Mouse (Mus musculus) gastrocnemius, postnatal 10 days (tissue): ENCODE measurements around the gene Colca2. TPM values are rescaled to one million over a fixed set of nuclear protein-coding genes. Genes with fewer than 3 reads are reported as not detected.

ENCODE experiments used
- DNase-seq: peaks from one replicate; pipeline ENCODE4 v3.0.0; 2021; ENCODE audit warnings: mixed read lengths
- total RNA-seq, 2 experiments: library from RNA; stranded (reverse); gene quantifications; 2 replicates each; pipeline ENCODE4 v1.2.3; 2021

Colca2 gene
- total RNA-seq, 2 experiments from 2014 or later, result 1.3 to 1.6 TPM

DNA sequence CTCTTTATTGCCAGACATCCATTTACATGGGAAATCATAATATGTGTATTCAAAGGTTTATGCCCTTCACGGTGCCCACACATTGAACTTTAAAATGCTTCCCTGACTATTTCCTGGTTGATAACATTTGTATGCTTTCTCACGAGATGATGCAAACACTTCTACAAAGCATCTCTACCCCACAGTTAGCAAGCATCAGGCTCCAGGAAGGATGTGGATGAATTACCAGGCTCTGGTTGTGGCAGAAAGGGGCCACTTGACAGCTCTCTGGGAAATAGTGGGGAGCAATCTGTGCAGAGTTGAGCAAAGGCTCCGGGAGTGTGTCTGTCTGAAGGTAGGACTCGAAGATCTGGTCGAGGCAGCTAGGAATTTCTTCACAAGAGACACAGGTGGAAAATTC lies 6.3 kb downstream of the Colca2 start:
- DNase-seq, result no peak

DNA sequence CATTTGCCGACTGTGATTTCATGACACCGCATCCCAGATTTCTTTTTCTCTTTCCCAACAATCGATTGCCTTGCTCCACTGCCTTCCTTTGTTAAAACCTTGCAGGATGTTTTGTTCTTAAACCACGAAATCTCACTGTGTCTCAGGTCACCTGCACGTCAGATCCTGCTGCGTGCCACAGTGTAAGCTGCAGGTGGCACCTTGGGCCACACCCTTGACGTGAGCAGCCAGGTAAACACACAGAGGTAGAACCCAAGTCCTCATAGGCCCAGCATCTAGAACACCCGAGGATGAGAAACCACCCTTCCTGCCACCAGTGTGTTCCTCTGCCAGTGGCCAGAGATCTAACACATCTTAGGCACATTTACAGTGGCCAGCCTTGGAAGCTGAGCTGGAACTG lies 7.3 kb downstream of the Colca2 start:
- DNase-seq, result no peak

DNA sequence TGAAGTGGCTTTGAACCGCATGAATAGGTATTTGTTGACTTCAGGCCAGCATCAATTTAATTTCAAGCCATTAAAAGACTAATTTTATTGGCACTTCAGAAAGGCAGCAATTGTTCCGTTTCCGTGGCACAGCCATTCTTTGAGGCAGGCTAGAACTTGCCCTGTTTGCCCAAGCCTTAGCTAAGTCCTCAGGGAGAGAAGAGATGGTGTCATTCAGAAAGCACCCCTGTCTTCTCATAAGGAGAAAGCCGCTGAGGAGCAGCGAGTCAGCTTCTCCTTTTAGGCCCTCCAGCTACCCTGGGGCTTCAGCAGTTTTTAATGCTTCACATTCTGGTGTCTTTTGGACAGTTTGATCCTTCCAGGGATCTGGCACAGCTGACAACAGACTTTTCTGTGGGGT lies 9.5 kb downstream of the Colca2 start:
- DNase-seq, result no peak

DNA sequence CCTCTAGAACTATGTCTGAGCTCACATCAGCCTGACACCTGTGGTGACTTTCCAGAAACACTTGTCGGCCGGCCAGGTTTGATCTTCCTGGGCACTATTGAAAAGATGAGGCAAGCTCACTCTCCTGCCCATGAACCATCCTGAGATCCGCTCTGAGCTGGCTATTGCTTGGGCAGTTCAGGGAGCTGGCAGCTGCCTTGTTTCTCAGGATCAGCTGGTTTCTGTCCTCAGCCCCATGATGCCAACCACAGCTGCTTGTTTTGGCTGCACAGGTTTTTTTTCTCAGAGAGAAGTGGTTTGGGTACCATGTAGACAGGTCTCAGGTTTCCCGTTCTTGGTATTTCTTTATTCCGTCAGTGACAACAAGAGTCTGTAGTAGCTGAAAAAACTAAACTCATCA lies 19.9 kb downstream of the Colca2 start:
- DNase-seq, result no peak

DNA sequence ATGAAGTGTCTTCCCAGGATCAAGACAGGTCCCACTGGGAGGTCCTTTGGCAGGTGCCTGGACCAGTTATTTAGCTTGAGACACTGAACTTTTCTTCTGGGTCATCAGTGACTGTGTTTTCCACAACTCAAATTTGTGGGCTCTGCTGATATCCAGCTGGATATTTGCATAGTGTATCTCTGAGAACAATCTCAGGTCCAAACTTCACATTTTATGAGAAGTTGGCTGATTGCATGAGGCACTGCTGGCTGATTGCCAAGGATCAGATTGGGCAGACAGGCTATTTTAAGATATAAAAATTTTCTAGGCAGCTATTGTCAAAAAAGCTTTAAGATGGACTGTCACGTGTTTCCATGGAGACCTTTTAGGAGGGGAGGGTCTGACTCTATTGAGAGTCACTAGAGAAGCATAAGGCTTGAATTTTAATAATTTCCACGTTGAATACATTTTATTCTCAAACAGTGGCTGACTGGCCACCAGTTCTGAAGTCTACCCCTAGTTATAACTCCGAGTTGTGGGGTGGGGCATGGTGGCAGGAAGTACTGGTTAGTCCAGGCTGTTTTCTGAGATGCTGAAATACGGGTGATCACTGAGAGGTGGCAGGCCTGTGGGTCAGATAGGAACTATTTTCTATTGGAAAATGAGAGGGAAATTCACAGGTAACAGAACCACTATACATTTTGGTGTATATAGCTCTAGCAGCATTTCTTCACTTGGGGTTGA lies 21.4 kb downstream of the Colca2 start:
- DNase-seq, result no peak

DNA sequence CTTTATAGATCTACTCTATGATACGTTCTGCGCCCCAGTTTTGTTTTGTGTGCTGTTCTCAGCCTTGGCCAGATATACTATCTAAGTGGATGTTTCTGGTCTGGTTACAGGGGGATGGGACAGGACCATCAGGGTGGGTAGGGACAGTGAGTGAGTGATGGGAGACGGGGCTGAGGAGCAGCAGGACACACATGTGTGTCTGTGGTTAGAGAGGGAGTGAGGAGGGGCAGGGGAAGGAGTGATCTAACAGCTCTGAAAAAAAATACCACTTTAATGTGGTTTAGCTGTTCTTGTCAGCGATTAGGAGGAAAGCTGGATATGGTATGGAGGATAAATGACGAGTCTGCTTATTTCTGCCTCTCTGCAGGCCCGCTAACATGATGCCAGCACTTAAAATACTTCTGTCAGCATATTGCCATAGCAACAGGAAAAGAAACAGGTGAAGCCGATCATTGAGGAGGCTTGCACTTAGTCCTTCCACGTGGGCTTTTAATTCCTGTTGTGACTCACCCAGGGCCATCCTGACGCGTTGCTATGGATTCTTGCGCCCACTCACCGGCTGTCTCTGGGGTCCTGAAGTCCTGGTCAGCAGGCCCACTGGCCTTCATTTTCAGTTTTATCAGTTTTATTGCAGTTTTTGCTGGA lies 39.5 kb downstream of the Colca2 start:
- DNase-seq, result no peak

DNA sequence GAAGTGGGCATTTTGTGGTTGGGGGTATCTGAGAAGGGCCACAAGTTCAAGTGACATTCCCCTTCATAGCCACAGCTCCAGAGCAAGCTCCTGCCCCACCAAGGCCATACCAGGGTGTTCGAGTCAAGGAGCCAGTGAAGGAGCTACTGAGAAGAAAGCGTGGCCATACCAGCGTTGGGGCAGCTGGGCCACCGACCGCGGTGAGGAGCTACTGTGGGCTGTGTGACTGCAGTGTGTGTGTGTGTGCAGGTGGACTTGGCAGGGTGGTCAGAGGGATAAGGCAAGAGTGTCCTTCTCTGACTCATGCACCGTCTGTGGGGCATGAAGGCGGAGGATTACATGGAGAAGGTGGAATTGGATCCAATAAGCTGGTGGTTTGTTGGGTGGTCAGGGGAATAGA lies 46.2 kb downstream of the Colca2 start:
- no peak for DNase-seq

DNA sequence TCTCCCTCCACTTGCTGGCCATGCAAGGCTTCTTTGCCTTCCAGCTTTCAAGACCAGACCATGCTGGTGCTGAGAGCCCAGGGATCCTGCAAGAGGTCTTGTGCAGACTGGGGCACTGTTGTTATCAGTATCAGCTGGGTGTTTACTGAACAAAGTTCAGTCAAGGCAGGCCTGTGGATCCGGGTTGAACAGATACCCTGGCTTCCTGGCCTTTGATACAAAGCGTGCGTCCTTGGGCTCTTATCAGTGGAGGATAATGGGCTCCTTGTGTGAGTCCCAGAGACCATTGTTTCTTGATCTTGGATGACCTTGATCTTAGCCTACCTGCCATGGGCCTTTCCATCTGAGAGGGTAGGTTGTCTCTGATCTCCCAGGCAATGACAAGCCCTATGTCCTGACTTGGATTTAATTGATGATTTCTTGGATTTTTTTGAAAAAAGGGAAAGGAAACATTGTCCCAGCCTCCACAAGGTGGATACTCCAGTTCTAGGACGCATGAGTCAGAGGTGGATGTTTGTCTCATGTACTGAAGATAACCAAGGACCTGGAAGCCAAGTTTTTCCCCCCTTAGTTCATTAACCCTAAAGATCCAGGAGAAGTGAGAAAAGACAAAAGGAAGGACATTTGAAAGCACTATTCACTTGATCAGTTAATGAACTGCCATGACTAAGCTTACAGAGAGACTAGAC lies 47.5 kb downstream of the Colca2 start:
- no peak for DNase-seq

DNA sequence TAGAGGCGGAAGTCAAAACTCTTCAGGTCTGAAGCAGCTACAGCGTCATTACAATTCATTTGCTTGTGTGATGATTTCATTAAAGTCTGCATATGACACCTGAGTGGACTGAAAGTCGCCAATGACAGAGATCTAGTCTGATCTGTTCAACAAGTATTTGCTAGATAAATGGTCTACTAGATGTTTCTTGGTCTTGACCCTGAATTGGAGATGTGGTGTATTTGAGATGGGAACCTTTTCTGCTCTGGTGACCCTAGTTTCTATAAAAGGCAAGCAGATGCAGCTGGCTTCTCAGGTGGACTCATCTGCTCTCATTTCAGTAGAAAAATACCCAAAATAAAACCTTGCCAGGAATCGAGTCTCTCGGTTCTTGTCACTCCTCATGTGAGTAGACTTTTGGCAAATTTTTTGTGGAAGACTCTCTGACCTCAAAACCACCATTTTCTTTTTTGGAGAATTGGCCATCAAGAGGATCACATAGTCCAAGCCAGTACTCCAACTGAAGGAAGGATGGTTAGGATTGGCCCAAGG lies 52.7 kb downstream of the Colca2 start:
- DNase-seq, result no peak

Other genes with a start within 250 kb of the Colca2 start
- not detected for gene Btg4, start 217.7 kb downstream of the Colca2 start, total RNA-seq
- 1 to 10 TPM; 2.4 to 2.9 TPM for gene Layn, start 201.5 kb downstream of the Colca2 start, total RNA-seq
- not detected for gene 4833427G06Rik, start 176.5 kb downstream of the Colca2 start, total RNA-seq
- not detected for gene Gm32742, start 113.1 kb downstream of the Colca2 start, total RNA-seq
- gene Pou2af1, start 64.9 kb downstream of the Colca2 start, total RNA-seq, result 1 to 10 TPM in 1 of 2 experiments, under 1 TPM in 1; 0.21 to 1.4 TPM
- not detected for gene 1810046K07Rik, start 50.3 kb upstream of the Colca2 start, total RNA-seq